Mouse (Mus musculus): Measurements from ENCODE around the gene Mr1.

GRCm38 (mm10) chr1:155138795-155139194, 7.8 kb downstream of the Mr1 start:
- TF ChIP-seq GATA1 (IDR thresholded peaks at IDR 0.05; ENCODE audit: borderline replicate concordance, low read length) (no peak), FLI1 (IDR thresholded peaks at IDR 0.05; ENCODE audit: low read length) (no peak)
